Mouse (Mus musculus) liver, adult 2 months (tissue): Measurements from ENCODE around the gene Fnip2. TPM values are rescaled to one million over a fixed set of nuclear protein-coding genes. Genes with fewer than 3 reads are reported as not detected.

ENCODE experiments used
- DNase-seq: peaks from one replicate; pipeline ENCODE4 v3.0.0-alpha.2; 2011; ENCODE audit warnings: low read depth, low spot score; ENCODE audit errors: extremely low read depth
- H3K27ac ChIP-seq: fragments of 200-500 bp; replicated peaks from 2 replicates; pipeline ENCODE4 v1.5.1; 2012; ENCODE audit warnings: low read depth, mild to moderate bottlenecking, control low read depth, inconsistent platforms, low read length; ENCODE audit not compliant: insufficient read depth
- H3K27me3 ChIP-seq: fragments of 200-500 bp; 2 replicates; pipeline ENCODE4 v1.6.1; 2012; ENCODE audit warnings: mild to moderate bottlenecking, moderate library complexity, low read length, inconsistent platforms; ENCODE audit not compliant: control insufficient read depth, insufficient read depth
- H3K36me3 ChIP-seq: fragments of 200-500 bp; 2 replicates; pipeline ENCODE4 v1.6.1; 2012; ENCODE audit warnings: low read length, inconsistent platforms; ENCODE audit not compliant: control insufficient read depth, insufficient read depth
- H3K4me1 ChIP-seq: fragments of 200-500 bp; 2 replicates; pipeline ENCODE4 v1.6.1; 2011; ENCODE audit warnings: low read length; ENCODE audit not compliant: control insufficient read depth, insufficient read depth
- H3K4me3 ChIP-seq: fragments of 200-500 bp; 2 replicates; pipeline ENCODE4 v1.5.1; 2011; ENCODE audit warnings: low read depth, mild to moderate bottlenecking, control low read depth, low read length, moderate library complexity; ENCODE audit not compliant: insufficient read depth
- H3K79me2 ChIP-seq: fragments of 200-500 bp; 2 replicates; pipeline ENCODE4 v1.6.1; 2012; ENCODE audit warnings: inconsistent platforms, mild to moderate bottlenecking, low read length, moderate library complexity; ENCODE audit not compliant: control insufficient read depth, insufficient read depth
- H3K9ac ChIP-seq: fragments of 200-500 bp; 2 replicates; pipeline ENCODE4 v1.6.1; 2012; ENCODE audit warnings: low read depth, mild to moderate bottlenecking, control low read depth, inconsistent platforms, low read length
- CTCF ChIP-seq: fragments of 200-500 bp; IDR thresholded peaks from 2 replicates; pipeline ENCODE4 v1.5.1; 2011; ENCODE audit warnings: low read depth, low read length, control low read depth
- POLR2A ChIP-seq: fragments of 200-500 bp; IDR thresholded peaks from 2 replicates; pipeline ENCODE4 v1.6.1; 2011; ENCODE audit warnings: low read length, control low read depth; ENCODE audit not compliant: insufficient read depth; ENCODE audit errors: extremely low read depth
- WGBS: fragments of 180-500 bp; shearing (Covaris S2); methylation state at CpG from one replicate; pipeline ENCODE4 v1.1.7; 2018; 5-methylcytosine and 5-hydroxymethylcytosine counted together
- polyA plus RNA-seq: library from polyadenylated mRNA; depleted of rRNA; stranded (reverse); fragments of >200 nt; gene quantifications from 2 replicates; pipeline ENCODE4 v1.2.3, GENCODE M21; 2012
- total RNA-seq: library from RNA; depleted of rRNA; stranded (reverse); fragments of >200 nt; gene quantifications from 2 replicates; pipeline ENCODE4 v1.2.3, GENCODE M21; 2014

Gene Fnip2
- total and polyA plus RNA-seq, 2 experiments, result 6.3 to 46.7 TPM

DNA sequence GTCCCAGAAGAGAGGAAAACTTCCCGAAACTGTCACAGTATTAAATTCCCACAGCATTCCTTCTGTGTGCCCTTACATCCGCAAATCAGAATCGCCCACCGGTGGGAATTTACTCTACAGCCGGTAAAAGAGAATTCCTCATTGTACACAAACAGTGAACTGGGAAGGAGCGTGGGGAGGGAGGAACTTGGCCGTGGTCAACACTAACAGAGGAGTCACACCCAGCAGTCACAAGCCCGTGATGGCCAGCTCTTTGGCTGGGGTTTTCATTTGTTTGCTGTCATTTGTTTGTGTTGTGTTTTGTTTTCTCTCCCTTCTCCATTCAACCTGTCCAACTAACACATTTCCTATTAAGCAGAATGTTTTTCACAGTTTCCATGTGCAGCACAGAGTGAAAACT is 39.7 kb downstream of the Fnip2 start:
- no peak overlapping the region for H3K27ac ChIP-seq
- TF ChIP-seq POLR2A (no peak), CTCF (no peak)
- H3K9ac ChIP-seq, result no peak overlapping the region
- DNase-seq, result peak; percentile 68
- 31% methylated on average over 8 of the region's 8 CpGs for WGBS
- H3K27me3 ChIP-seq, result no peaks in the 10 kb centered on the region
- no peak overlapping the region for H3K4me3 ChIP-seq
- H3K36me3 ChIP-seq, result no peaks in the 10 kb centered on the region
- peaks cover 20% of the 10 kb centered on the region for H3K4me1 ChIP-seq
- H3K79me2 ChIP-seq, result peaks cover 49% of the 10 kb centered on the region

DNA sequence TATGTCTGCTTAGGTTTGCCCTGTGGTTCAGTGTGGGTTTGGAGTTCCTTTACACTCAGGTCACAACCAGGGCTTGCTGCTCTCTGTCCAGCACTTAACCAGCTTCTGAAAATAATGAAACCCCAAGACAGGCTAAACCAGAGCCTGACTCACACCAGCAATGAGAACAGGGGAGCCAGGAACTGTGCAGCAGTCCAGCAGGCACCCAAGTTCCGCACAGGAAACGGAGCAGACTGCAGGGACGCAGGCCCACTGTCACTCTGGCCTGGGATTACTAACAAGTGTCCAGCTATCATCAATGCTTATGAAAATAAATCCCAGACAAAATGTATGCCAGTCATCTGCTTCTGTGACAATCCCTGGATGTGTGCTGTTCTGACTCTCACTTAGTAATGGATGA is 40.1 kb downstream of the Fnip2 start:
- Histone ChIP-seq H3K27me3 (no peaks in the 10 kb centered on the region), H3K36me3 (no peaks in the 10 kb centered on the region), H3K4me3 (no peak overlapping the region), H3K9ac (no peak overlapping the region), H3K79me2 (peaks cover 49% of the 10 kb centered on the region), H3K4me1 (peaks cover 20% of the 10 kb centered on the region), H3K27ac (no peak overlapping the region)
- no peak for DNase-seq
- no peak for TF ChIP-seq POLR2A
- no peak for TF ChIP-seq CTCF
- 93% methylated on average over 3 of the region's 3 CpGs for WGBS

DNA sequence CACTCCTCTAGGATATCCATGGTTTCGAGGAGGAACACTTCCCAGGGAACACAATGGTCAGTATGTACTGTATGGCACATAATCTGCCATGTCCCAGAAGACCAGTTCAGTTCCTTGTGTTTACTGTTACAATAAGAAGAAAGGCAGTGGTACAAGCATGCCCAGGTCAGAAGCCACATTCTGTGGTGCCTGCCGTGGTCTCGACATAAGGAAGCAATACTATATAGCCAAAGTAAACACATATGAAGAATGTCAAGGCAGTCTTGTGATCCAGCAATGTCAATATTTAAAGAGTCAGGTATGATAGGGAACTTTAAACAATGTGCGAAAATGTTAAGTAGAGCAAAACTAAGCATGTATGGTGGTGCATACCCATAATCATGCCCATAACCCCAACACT is 44.2 kb downstream of the Fnip2 start:
- TF ChIP-seq POLR2A (no peak), CTCF (no peak)
- WGBS, result 36% methylated on average over 4 of the region's 4 CpGs

DNA sequence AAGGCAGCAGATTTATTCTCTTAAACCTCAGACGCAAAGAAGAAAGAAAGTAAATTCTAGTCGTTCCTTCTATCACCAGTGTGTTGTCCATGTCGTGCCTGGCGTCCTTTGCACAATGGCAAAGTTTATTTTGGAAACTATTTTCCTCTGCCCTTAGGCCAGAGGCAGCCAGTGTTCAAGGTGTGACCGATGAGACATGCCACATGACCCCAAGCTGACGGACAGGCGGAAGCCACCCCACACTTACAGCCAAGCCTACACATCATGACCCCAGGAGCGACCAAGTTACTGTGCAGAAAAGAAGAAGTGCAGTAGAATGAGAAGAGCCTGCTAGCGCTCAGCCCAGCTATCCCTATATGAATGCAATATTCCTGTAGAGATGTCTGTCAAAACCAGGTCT is 47.7 kb downstream of the Fnip2 start:
- H3K4me3 ChIP-seq, result no peak overlapping the region
- peaks cover 10% of the 10 kb centered on the region; the same call in 1 of the 2 replicates for H3K79me2 ChIP-seq
- DNase-seq, result peak; percentile 95
- H3K4me1 ChIP-seq, result peaks cover 41% of the 10 kb centered on the region
- peak overlapping the region; percentile 99 for H3K27ac ChIP-seq
- peaks cover 2% of the 10 kb centered on the region; the same call in 1 of the 2 replicates for H3K36me3 ChIP-seq
- peak overlapping the region; percentile 63; the same call in 1 of the 2 replicates for H3K9ac ChIP-seq
- WGBS, result 20% methylated on average over 9 of the region's 9 CpGs
- no peak for TF ChIP-seq POLR2A
- no peak for TF ChIP-seq CTCF
- no peaks in the 10 kb centered on the region for H3K27me3 ChIP-seq

More for the DNA sequence above, 44.2 kb downstream of the Fnip2 start:
- peaks cover 40% of the 10 kb centered on the region for H3K4me1 ChIP-seq
- H3K9ac ChIP-seq, result no peak overlapping the region
- H3K27me3 ChIP-seq, result no peaks in the 10 kb centered on the region
- peaks cover 30% of the 10 kb centered on the region; the same call in 1 of the 2 replicates for H3K79me2 ChIP-seq
- no peak overlapping the region for H3K27ac ChIP-seq
- no peaks in the 10 kb centered on the region for H3K36me3 ChIP-seq
- H3K4me3 ChIP-seq, result no peak overlapping the region
- no peak for DNase-seq

DNA sequence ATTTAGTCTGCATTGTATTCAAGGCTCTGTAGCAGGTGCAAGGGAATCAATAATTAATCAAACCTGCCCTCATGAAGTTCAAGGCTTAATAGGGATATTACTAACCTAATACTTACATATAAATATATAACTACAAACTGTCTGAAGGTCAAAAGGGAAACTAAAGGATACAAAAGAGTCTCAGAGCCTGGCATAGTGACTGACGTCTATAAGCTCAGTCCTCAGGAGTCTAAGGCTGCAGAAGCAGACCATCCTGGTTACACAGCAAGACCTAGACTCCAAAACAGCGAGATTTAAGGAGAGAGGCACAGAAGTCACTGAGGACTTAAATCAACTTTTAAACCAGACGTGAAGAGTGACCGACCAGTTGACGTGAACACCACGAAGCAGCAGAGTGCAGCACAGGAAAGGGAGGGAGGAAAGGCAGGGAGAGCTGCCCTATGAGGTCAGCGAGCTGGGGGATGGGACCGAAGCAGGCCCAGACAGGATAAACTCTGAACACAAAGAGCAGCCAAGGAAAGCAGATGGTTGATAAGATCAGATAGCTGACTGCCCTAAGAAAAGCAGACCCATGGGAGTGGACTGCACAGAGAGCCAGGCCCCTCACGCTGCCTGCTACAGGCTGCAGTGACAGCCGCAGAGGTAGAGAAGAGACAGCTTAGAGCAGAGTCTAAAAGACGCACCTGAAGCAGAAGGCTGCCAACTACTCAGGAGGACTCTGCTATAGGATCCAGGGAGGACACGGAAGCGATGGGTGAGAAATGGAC is 48.7 kb downstream of the Fnip2 start:
- Histone ChIP-seq H3K36me3 (peaks cover 4% of the 10 kb centered on the region; the same call in 1 of the 2 replicates), H3K9ac (peak overlapping the region; percentile 63), H3K27me3 (no peaks in the 10 kb centered on the region), H3K27ac (peak overlapping the region; percentile 99), H3K79me2 (peaks cover 10% of the 10 kb centered on the region; the same call in 1 of the 2 replicates), H3K4me3 (peak overlapping the region; percentile 4; the same call in 1 of the 2 replicates), H3K4me1 (peaks cover 41% of the 10 kb centered on the region)
- TF ChIP-seq CTCF, result peak; percentile 66
- TF ChIP-seq POLR2A, result no peak
- 13% methylated on average over 13 of the region's 13 CpGs for WGBS
- peak; percentile 89 for DNase-seq

DNA sequence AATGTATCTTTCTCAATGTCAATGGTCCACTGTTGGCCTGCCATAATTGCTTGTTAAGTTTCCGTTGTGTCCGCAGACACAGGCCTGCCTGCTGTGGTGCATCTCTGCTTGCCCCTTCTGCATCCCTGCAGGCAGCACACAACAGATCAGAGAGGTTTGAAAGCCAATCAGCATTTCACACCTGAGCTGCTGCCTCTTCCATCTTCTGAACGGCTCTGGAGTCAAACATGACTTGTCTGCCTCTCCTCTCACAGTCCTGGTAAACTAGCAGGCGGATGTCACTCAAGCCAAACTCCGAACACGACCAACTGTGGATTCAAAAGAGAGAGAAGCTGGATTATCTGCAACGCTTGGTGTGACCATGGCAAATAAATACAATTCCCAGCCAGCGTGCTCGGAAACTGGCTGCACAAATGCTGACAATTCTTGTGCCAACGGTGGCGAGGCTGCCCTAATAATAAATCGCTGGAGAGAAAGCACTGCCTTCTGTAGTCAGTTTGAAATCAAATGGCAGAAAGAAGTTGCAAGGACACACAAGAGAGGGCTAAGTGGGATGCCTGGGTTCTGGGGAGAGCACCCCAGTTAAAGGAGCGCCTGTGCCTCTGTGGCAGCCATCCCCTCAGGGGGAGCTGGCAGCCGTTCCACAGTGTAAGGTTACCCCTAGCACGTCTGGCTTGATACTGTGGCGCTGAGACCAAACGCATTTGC is 49.6 kb downstream of the Fnip2 start:
- peaks cover 36% of the 10 kb centered on the region for H3K4me1 ChIP-seq
- peak; percentile 71 for DNase-seq
- WGBS, result 52% methylated on average over 17 of the region's 17 CpGs
- no peaks in the 10 kb centered on the region for H3K27me3 ChIP-seq
- TF ChIP-seq POLR2A (no peak), CTCF (no peak)
- peak overlapping the region; percentile 4; the same call in 1 of the 2 replicates for H3K9ac ChIP-seq
- peaks cover 4% of the 10 kb centered on the region; the same call in 1 of the 2 replicates for H3K79me2 ChIP-seq
- H3K36me3 ChIP-seq, result peaks cover 4% of the 10 kb centered on the region; the same call in 1 of the 2 replicates
- H3K27ac ChIP-seq, result peak overlapping the region; percentile 60
- H3K4me3 ChIP-seq, result no peak overlapping the region
